ENCODE assay signal across 9 mouse cellular contexts in the genomic region with DNA sequence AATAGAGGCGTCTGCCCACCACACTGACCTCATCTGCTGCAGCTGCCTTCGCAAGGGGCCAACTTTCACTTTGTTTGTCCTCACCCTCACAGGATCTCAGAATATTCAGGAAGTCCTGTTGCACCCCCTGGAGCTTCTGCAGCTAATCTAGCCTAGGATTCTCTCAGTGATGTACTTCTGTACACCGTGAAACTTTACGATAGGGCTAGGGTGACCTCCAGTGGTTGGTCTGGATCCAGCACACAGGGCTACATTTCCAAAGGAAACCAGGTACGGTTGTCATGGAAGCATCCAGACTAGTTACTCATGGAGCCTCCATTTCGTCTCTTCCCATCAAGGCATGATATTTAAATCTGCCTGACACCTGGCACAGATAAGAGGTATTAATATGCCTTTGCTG. TPM values are rescaled to one million over a fixed set of nuclear protein-coding genes. Genes with fewer than 3 reads are reported as not detected.
DNase-seq lines count a peak whose midpoint lies in the region; ATAC-seq and TF ChIP-seq lines count a peak whose summit lies in the region.
"Had no signal": no experiment of that assay in that cellular context is flagged by ENCODE, and none has a peak within 500 bp of the region (broad histone marks: within the 10 kb centered on the region; RNA-seq: fewer than 3 reads in every experiment).

No protein-coding gene starts in this region.

- H3K9ac ChIP-seq in embryonic facial prominence, embryonic 13.5 days, result no peak overlapping the region
- H3K9ac ChIP-seq in heart, embryonic 16.5 days (ENCODE audit: low read length), result no peak overlapping the region
- no peak overlapping the region for H3K9ac ChIP-seq in liver, embryonic 14.5 days (replicated peaks)
- H3K9ac ChIP-seq in neural tube, embryonic 14.5 days (replicated peaks; ENCODE audit: low read depth, low read length), result no peak overlapping the region

- peak; percentile 84 for ATAC-seq in embryonic facial prominence, embryonic 13.5 days (ENCODE audit: insufficient number of reproducible peaks, insufficient read depth, low FRiP score, low TSS enrichment, low read depth)
- peak; percentile 70 for ATAC-seq in heart, embryonic 16.5 days (replicated peaks; ENCODE audit: extremely low read depth, insufficient read depth, low FRiP score)
- no peak for ATAC-seq in liver, embryonic 14.5 days (ENCODE audit: insufficient read depth)
- peak; percentile 96 for ATAC-seq in neural tube, embryonic 14.5 days (ENCODE audit: low read depth)

- DNase-seq in A20 (ENCODE audit: low read depth, low spot score), result peak; percentile 37
- peak; percentile 32 for DNase-seq in adrenal gland, adult 8-10 months
- peak; percentile 54 to 62 for DNase-seq in kidney, postnatal 25 days
- no peak for DNase-seq in liver, embryonic 14.5 days (ENCODE audit: low read depth in 3 of 3, low spot score in 3 of 3)
- no peak for DNase-seq in spleen, postnatal 14 days (ENCODE audit: low spot score in 2 of 2)

- H3K4me3 ChIP-seq in embryonic facial prominence, embryonic 13.5 days, result no peak overlapping the region
- H3K4me3 ChIP-seq in heart, embryonic 16.5 days (ENCODE audit: low read length), result no peak overlapping the region
- H3K4me3 ChIP-seq in liver, embryonic 14.5 days (ENCODE audit: insufficient read depth in 1 of 2, low read depth in 2 of 2, low read length in 2 of 2), result no peak overlapping the region
- H3K4me3 ChIP-seq in neural tube, embryonic 14.5 days (ENCODE audit: low read depth, low read length), result no peak overlapping the region

- TF ChIP-seq CTCF in liver, embryonic 14.5 days (IDR thresholded peaks at IDR 0.05; ENCODE audit: low read depth), result peak; percentile 50

- no peaks in the 10 kb centered on the region for H3K36me3 ChIP-seq in embryonic facial prominence, embryonic 13.5 days
- H3K36me3 ChIP-seq in heart, embryonic 16.5 days (ENCODE audit: control insufficient read depth, insufficient read depth), result no peaks in the 10 kb centered on the region
- H3K36me3 ChIP-seq in liver, embryonic 14.5 days (replicated peaks; ENCODE audit: control insufficient read depth, insufficient read depth, low read depth), result no peaks in the 10 kb centered on the region
- no peaks in the 10 kb centered on the region for H3K36me3 ChIP-seq in neural tube, embryonic 14.5 days (ENCODE audit: control insufficient read depth, insufficient read depth, low read length)

- 0 out of 2 replicates have a peak, but pooled peaks cover 3% of the 10 kb centered on the region for H3K4me1 ChIP-seq in embryonic facial prominence, embryonic 13.5 days
- no peaks in the 10 kb centered on the region for H3K4me1 ChIP-seq in heart, embryonic 16.5 days (ENCODE audit: control insufficient read depth, insufficient read depth, low read length)
- H3K4me1 ChIP-seq in liver, embryonic 14.5 days (replicated peaks; ENCODE audit: control insufficient read depth in 2 of 2, insufficient read depth in 2 of 2, low read length in 1 of 2), result no peaks in the 10 kb centered on the region
- H3K4me1 ChIP-seq in neural tube, embryonic 14.5 days (ENCODE audit: control insufficient read depth, insufficient read depth, low read length), result no peaks in the 10 kb centered on the region

- no peak overlapping the region for H3K27ac ChIP-seq in embryonic facial prominence, embryonic 13.5 days
- H3K27ac ChIP-seq in heart, embryonic 16.5 days (ENCODE audit: low read length), result no peak overlapping the region
- H3K27ac ChIP-seq in liver, embryonic 14.5 days, result no peak overlapping the region
- H3K27ac ChIP-seq in neural tube, embryonic 14.5 days (ENCODE audit: low read depth, low read length), result no peak overlapping the region

- no peaks in the 10 kb centered on the region for H3K9me3 ChIP-seq in embryonic facial prominence, embryonic 13.5 days
- H3K9me3 ChIP-seq in heart, embryonic 16.5 days (replicated peaks; ENCODE audit: control insufficient read depth, low read length), result no peaks in the 10 kb centered on the region
- no peaks in the 10 kb centered on the region for H3K9me3 ChIP-seq in liver, embryonic 14.5 days (ENCODE audit: control insufficient read depth, low read length)
- no peaks in the 10 kb centered on the region for H3K9me3 ChIP-seq in neural tube, embryonic 14.5 days (ENCODE audit: control insufficient read depth, low read length)

- no peaks in the 10 kb centered on the region for H3K27me3 ChIP-seq in embryonic facial prominence, embryonic 13.5 days
- no peaks in the 10 kb centered on the region for H3K27me3 ChIP-seq in heart, embryonic 16.5 days (ENCODE audit: control insufficient read depth, insufficient read depth, low read length)
- H3K27me3 ChIP-seq in liver, embryonic 14.5 days (ENCODE audit: control insufficient read depth, insufficient read depth, low read length), result no peaks in the 10 kb centered on the region
- no peaks in the 10 kb centered on the region for H3K27me3 ChIP-seq in neural tube, embryonic 14.5 days (ENCODE audit: control insufficient read depth, insufficient read depth, low read length)

- 28% methylated on average over 6 of the region's 6 CpGs for WGBS in embryonic facial prominence, embryonic 13.5 days
- WGBS in heart, embryonic 16.5 days, result 21% methylated on average over 6 of the region's 6 CpGs
- WGBS in liver, embryonic 14.5 days (ENCODE audit: insufficient replicate concordance), result 23% methylated on average over 6 of the region's 6 CpGs
- 33% methylated on average over 6 of the region's 6 CpGs for WGBS in neural tube, embryonic 14.5 days

- no peak overlapping the region for H3K4me2 ChIP-seq in embryonic facial prominence, embryonic 13.5 days
- H3K4me2 ChIP-seq in heart, embryonic 16.5 days (ENCODE audit: low read depth, low read length), result no peak overlapping the region
- H3K4me2 ChIP-seq in liver, embryonic 14.5 days (ENCODE audit: low read depth), result no peak overlapping the region
- no peak overlapping the region for H3K4me2 ChIP-seq in neural tube, embryonic 14.5 days (ENCODE audit: low read depth, low read length)

- TF ChIP-seq EP300 in liver, embryonic 14.5 days (IDR thresholded peaks at IDR 0.05; ENCODE audit: low read depth), result no peak

RNA-seq across cellular contexts. Expression of gene Otor, which starts 15.5 kb away (rescaled TPM):
- total RNA-seq in adrenal gland, adult 8-10 months (2022), result not detected
- 30.6 and 33.4 TPM in 2 replicates for polyA plus RNA-seq in embryonic facial prominence, embryonic 13.5 days (2015; fragmentation: Nextera tagmentation; extraction: Ambion mirVana)
- polyA plus RNA-seq in heart, embryonic 16.5 days (2015; fragmentation: Nextera tagmentation; extraction: Ambion mirVana), result 0.30 TPM in 1 of 2 replicates, not detected in the other
- polyA plus RNA-seq in liver, embryonic 14.5 days (2012; rRNA removed), result not detected in 2 replicates
- polyA plus RNA-seq in liver, embryonic 14.5 days (2014; fragmentation: Nextera tagmentation; extraction: Ambion mirVana), result 0.14 TPM in 1 of 2 replicates, not detected in the other
- 0.28 and 0.36 TPM in 2 replicates for polyA plus RNA-seq in neural tube, embryonic 14.5 days (2014; fragmentation: Nextera tagmentation; extraction: Ambion mirVana)
- polyA plus RNA-seq: testis, adult 2 months had no signal

RNA-seq across cellular contexts. Expression of gene Snrpb2, which starts 30.9 kb away (rescaled TPM):
- total RNA-seq in adrenal gland, adult 8-10 months (2022), result 10 to 100 TPM; 38.5 to 46.3 (median 40.4) TPM
- polyA plus RNA-seq in embryonic facial prominence, embryonic 13.5 days (2015; fragmentation: Nextera tagmentation; extraction: Ambion mirVana), result 104 and 106 TPM in 2 replicates
- polyA plus RNA-seq in heart, embryonic 16.5 days (2015; fragmentation: Nextera tagmentation; extraction: Ambion mirVana), result 28.4 and 35.5 TPM in 2 replicates
- polyA plus RNA-seq in liver, embryonic 14.5 days (2012; rRNA removed), result 8.2 and 17.1 TPM in 2 replicates
- 38.4 and 40.2 TPM in 2 replicates for polyA plus RNA-seq in liver, embryonic 14.5 days (2014; fragmentation: Nextera tagmentation; extraction: Ambion mirVana)
- 54.4 and 65.3 TPM in 2 replicates for polyA plus RNA-seq in neural tube, embryonic 14.5 days (2014; fragmentation: Nextera tagmentation; extraction: Ambion mirVana)

Comparison
In these comparisons a context has a peak if more than half of its experiments do, and no peak if none do; other contexts are left out.
1. DNase-seq: peak in A20 (single experiment), adrenal gland, adult 8-10 months (single experiment) and kidney, postnatal 25 days (2 of 2); none in liver, embryonic 14.5 days (0 of 3) and spleen, postnatal 14 days (0 of 2).
2. RNA of gene Otor, which starts 15.5 kb away (polyA plus RNA-seq): 30.6 to 33.4 TPM in embryonic facial prominence, embryonic 13.5 days; 0.28 to 0.36 TPM in neural tube, embryonic 14.5 days, 0.30 TPM in heart, embryonic 16.5 days and 0.14 TPM in liver, embryonic 14.5 days; every median in the first group is over 10 times any median in the second.